Comparison of ENCODE assay signal across 8 mouse cellular contexts in the genomic region with DNA sequence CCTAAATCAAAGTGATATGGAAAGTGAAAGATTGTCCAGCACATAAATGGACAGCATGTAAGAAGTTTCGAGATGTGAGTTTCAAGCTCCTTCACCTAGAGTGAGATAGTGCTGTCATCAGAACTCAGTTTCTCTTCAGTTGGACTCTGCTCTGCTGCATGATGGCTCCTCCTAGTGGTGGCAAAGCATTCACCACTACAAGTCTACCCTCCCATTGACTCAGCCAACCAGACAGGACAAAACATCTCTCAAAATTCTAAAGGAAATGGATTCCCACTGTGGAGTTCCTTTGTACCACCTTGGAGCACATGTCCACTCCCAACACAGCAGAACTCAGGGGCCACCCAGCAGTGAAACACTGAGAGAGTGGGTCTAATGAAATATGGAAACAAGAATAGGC.
DNase-seq lines count a peak whose midpoint lies in the region; ATAC-seq and TF ChIP-seq lines count a peak whose summit lies in the region.

No protein-coding gene starts in this region.

- TF ChIP-seq CTCF in gastrocnemius, adult 2 months (IDR thresholded peaks at IDR 0.05) = peak; percentile 67
- TF ChIP-seq CTCF in kidney, postnatal 0 days (IDR thresholded peaks at IDR 0.05; ENCODE audit: low read depth) = peak; percentile 72

- H3K27me3 ChIP-seq in embryonic facial prominence, embryonic 11.5 days (ENCODE audit: control insufficient read depth, insufficient read depth, low read length) = no peaks in the 10 kb centered on the region
- H3K27me3 ChIP-seq in kidney, postnatal 0 days (ENCODE audit: insufficient read depth, low read length) = no peaks in the 10 kb centered on the region
- H3K27me3 ChIP-seq in splenic B cell, adult 2 months (ENCODE audit: control insufficient read depth, insufficient read depth, low read length, poor library complexity, severe bottlenecking) = no peaks in the 10 kb centered on the region

- intact Hi-C loops in gastrocnemius, adult 2 months (cut with DNase I) = loop anchor here (5.0 kb wide), 1 partner anchor 524 kb away; no protein-coding TSS in a partner anchor

- no peak overlapping the region for H3K4me2 ChIP-seq in embryonic facial prominence, embryonic 11.5 days (ENCODE audit: low read depth, low read length)
- H3K4me2 ChIP-seq in kidney, postnatal 0 days (ENCODE audit: low read length) = no peak overlapping the region

- H3K36me3 ChIP-seq in embryonic facial prominence, embryonic 11.5 days (replicated peaks; ENCODE audit: control insufficient read depth, insufficient read depth, low read depth, low read length) = no peaks in the 10 kb centered on the region
- H3K36me3 ChIP-seq in kidney, postnatal 0 days (ENCODE audit: insufficient read depth, low read length) = no peaks in the 10 kb centered on the region
- H3K36me3 ChIP-seq in splenic B cell, adult 2 months (ENCODE audit: control insufficient read depth, insufficient read depth, low read length, poor library complexity, severe bottlenecking) = no peaks in the 10 kb centered on the region

- H3K4me1 ChIP-seq in embryonic facial prominence, embryonic 11.5 days (ENCODE audit: control insufficient read depth, insufficient read depth, low read length) = no peaks in the 10 kb centered on the region
- no peaks in the 10 kb centered on the region for H3K4me1 ChIP-seq in kidney, postnatal 0 days (replicated peaks; ENCODE audit: insufficient read depth, low read length)

- H3K9ac ChIP-seq in embryonic facial prominence, embryonic 11.5 days (replicated peaks; ENCODE audit: low read length) = no peak overlapping the region
- no peak overlapping the region for H3K9ac ChIP-seq in kidney, postnatal 0 days (ENCODE audit: low read depth, low read length)

- no peak overlapping the region for H3K27ac ChIP-seq in gastrocnemius, adult 2 months
- H3K27ac ChIP-seq in embryonic facial prominence, embryonic 11.5 days (replicated peaks; ENCODE audit: low read depth, low read length) = no peak overlapping the region
- no peak overlapping the region for H3K27ac ChIP-seq in kidney, postnatal 0 days

- H3K9me3 ChIP-seq in embryonic facial prominence, embryonic 11.5 days (replicated peaks; ENCODE audit: control insufficient read depth, low read length) = no peaks in the 10 kb centered on the region
- no peaks in the 10 kb centered on the region for H3K9me3 ChIP-seq in kidney, postnatal 0 days (replicated peaks; ENCODE audit: low read length)

- 87% methylated on average over 1 of the region's 1 CpGs for WGBS in embryonic facial prominence, embryonic 11.5 days
- 42% methylated on average over 1 of the region's 1 CpGs for WGBS in kidney, postnatal 0 days

- H3K4me3 ChIP-seq in gastrocnemius, adult 2 months = no peak overlapping the region
- no peak overlapping the region for H3K4me3 ChIP-seq in embryonic facial prominence, embryonic 11.5 days (ENCODE audit: low read depth, low read length)
- H3K4me3 ChIP-seq in kidney, postnatal 0 days (replicated peaks; ENCODE audit: low read depth, low read length) = no peak overlapping the region

- ATAC-seq in activated CD4-positive, CD25-positive, alpha-beta regulatory T cell, adult 4 months = peak; percentile 83
- no peak for ATAC-seq in embryonic facial prominence, embryonic 11.5 days (replicated peaks; ENCODE audit: insufficient number of reproducible peaks, low FRiP score, low TSS enrichment, low read depth)
- ATAC-seq in kidney, postnatal 0 days (replicated peaks; ENCODE audit: low FRiP score, low read depth) = no peak

- peak; percentile 22 for DNase-seq in gastrocnemius, adult 2 months
- DNase-seq in gastrocnemius, postnatal 10 days = no peak
- DNase-seq in 416B (ENCODE audit: low read depth) = peak; percentile 45
- DNase-seq in embryonic facial prominence, embryonic 11.5 days (ENCODE audit: low spot score) = peak; percentile 38
- peak; percentile 31 for DNase-seq in kidney, postnatal 0 days (ENCODE audit: low spot score)
- peak; percentile 31 for DNase-seq in lung, postnatal 25 days (ENCODE audit: low spot score)
- peak; percentile 77 for DNase-seq in splenic B cell, adult 2 months (ENCODE audit: low read depth, low spot score)
